Mouse (Mus musculus): ENCODE data around the gene Gm6760.

The Gm6760 gene

DNA sequence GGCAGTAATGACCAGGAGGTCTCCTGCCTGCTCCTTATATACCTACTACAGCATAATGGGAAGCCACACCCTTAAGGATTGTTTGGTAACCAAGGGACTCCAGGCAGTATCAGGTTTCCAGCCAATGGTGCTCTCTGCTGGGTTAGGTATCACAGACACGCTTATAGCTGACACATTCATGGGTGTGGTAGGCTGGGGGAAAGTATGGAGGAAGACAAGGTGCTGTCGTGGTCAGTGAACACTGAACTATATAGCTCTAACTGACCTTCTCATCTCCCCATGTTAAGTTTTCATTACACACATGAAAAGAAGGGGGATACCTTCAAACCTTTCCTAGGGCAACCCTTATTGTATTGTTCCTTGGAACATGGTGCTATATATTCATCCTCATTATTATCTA lies at the start of gene Gm6760:
Gene Gm6760, minus strand, starts transcription at position 101 of the 400 bp plus-strand sequence.
- no peak for DNase-seq (ENCODE audit: low spot score)

DNA sequence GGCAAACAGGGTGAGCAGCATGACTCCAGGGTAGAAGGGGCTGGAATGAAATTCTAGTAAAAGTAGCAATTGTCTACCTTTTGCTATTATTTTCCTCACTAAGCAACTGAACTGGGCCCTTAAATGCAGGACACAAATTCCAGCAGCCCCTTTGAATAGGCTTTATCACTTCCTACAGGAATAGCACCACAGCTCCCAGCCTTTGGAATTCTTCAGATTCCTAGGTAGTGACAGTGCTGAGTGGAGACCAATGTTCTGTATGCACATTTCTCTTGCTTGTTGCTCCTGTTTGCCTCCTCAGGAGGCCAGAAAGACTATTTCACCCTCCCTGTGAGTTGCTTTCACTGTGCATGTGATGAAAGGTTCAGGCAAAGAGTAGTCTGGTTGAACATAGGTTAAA lies 29.2 kb upstream of the Gm6760 start:
- no peak for DNase-seq (ENCODE audit: low spot score)

GRCm38 (mm10) chrX:64173248-64173647 lies 21.2 kb upstream of the Gm6760 start, which contains the start of gene 3830417A13Rik:
Gene 3830417A13Rik, plus strand, starts transcription at chrX:64173548.
- DNase-seq (ENCODE audit: low spot score): no peak

All from MN1 (cell line).